Mouse (Mus musculus): ENCODE results near the gene Narfl.

The Narfl gene

DNA sequence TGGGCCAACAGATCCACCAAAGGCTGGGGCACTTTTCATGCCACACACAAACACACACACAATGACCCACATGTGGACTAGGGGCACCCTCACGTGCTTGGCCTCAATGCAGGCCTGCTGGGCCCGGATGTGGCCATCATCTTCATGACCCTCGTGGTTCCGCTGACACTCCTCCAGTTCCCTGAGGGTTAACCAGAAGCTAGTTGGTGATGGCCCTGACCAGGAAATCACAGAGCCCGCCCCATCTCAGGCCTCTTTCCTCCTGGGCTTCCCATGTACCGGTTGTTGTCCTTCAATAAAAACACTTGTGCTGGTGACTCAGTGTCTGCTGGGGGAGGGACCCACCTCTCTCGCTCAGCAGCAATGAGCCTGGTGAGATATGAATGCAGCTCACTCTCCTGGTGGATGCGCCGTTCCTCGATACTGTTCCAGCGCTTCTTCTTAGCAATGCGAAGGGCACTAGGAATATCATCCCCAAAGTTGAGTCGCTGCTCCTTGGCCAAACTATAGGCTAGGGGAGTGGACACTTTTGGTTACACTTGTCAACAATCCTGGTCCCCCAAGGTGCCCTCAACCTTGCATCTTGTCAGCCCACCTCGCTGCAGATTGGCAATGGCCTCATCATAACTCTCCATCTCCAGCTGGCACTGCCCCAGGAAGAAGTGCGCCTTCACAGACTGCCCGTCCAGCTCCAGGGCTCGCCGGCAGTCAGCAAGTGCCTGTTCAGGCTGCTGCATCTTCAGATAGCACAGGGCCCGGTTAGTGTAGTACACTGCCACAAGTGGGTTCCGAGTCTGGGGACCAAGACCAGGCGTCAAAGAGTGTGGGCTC is 58.1 kb downstream of the Narfl start:
- no peak for DNase-seq

- peak; percentile 98 to 99 for DNase-seq
Observed at GRCm38 (mm10) chr17:25832436-25833290, 59.1 kb downstream of the Narfl start.
